Mouse (Mus musculus) megakaryocyte-erythroid progenitor cell, adult 5-6 weeks (primary cell): Measurements from ENCODE around the gene Havcr2. TPM values are rescaled to one million over a fixed set of nuclear protein-coding genes. Genes with fewer than 3 reads are reported as not detected.
"Not testable (repeated sequence)": the region's sequence is repeated elsewhere in the genome, so short reads cannot be mapped to it uniquely, and the experiment has no call there.

Experiments used
- ATAC-seq: replicated peaks from 2 replicates; pipeline ENCODE4 v1.8.0; 2016; ENCODE audit warnings: mild to moderate bottlenecking, inconsistent platforms; ENCODE audit not compliant: severe bottlenecking, poor library complexity, low FRiP score, low TSS enrichment
- total RNA-seq, 2 experiments: library from RNA; stranded (forward) in 1 of 2; stranded (reverse) in 1 of 2; fragments of 200-1000, 215-1000 nt in 1 of 2; fragments of >200 nt in 1 of 2; fragmentation: Nextera tagmentation in 1 of 2; gene quantifications; 2 replicates each; pipeline ENCODE4 v1.2.3; 2014 to 2017

The Havcr2 gene
- total RNA-seq (2014; fragmentation: Nextera tagmentation) (0.54 and 0.63 TPM in 2 replicates), total RNA-seq (2017) (0.52 and 1.4 TPM in 2 replicates)

- peak; percentile 97 for ATAC-seq
Measured at GRCm38 (mm10) chr11:46454453-46455045, at the start of gene Havcr2. Gene Havcr2, plus strand, starts transcription at chr11:46454935.

- ATAC-seq, result no peak
Measured at GRCm38 (mm10) chr11:46404986-46405385, 49.7 kb upstream of the Havcr2 start.

- no peak for ATAC-seq
Measured at GRCm38 (mm10) chr11:46406721-46407120, 48.0 kb upstream of the Havcr2 start.

GRCm38 (mm10) chr11:46410018-46410563 lies 44.6 kb upstream of the Havcr2 start:
- no peak for ATAC-seq

GRCm38 (mm10) chr11:46418438-46418837 lies 36.3 kb upstream of the Havcr2 start:
- no peak for ATAC-seq

GRCm38 (mm10) chr11:46418860-46419259 lies 35.9 kb upstream of the Havcr2 start:
- ATAC-seq, result no peak

GRCm38 (mm10) chr11:46421086-46421888 lies 33.4 kb upstream of the Havcr2 start:
- no peak for ATAC-seq

GRCm38 (mm10) chr11:46428131-46428530 lies 26.6 kb upstream of the Havcr2 start:
- ATAC-seq, result not testable (repeated sequence)

GRCm38 (mm10) chr11:46430123-46430522 lies 24.6 kb upstream of the Havcr2 start:
- no peak for ATAC-seq

- peak; percentile 81 for ATAC-seq
Measured at GRCm38 (mm10) chr11:46431129-46431528, 23.6 kb upstream of the Havcr2 start.

GRCm38 (mm10) chr11:46435363-46435762 lies 19.4 kb upstream of the Havcr2 start:
- peak; percentile 28 for ATAC-seq

GRCm38 (mm10) chr11:46436760-46437458 lies 17.8 kb upstream of the Havcr2 start, which contains the start of gene Med7:
Gene Med7, plus strand, starts transcription at chr11:46436925.
- peak; percentile 91 for ATAC-seq

GRCm38 (mm10) chr11:46437459-46438000 lies 17.2 kb upstream of the Havcr2 start:
- no peak for ATAC-seq

- ATAC-seq, result peak; percentile 15; the same call in 1 of the 2 replicates
Measured at GRCm38 (mm10) chr11:46439005-46439543, 15.7 kb upstream of the Havcr2 start.

GRCm38 (mm10) chr11:46441774-46442173 lies 13.0 kb upstream of the Havcr2 start:
- peak; percentile 60 for ATAC-seq

GRCm38 (mm10) chr11:46443152-46443551 lies 11.6 kb upstream of the Havcr2 start:
- no peak for ATAC-seq

- no peak for ATAC-seq
Measured at GRCm38 (mm10) chr11:46443979-46444378, 10.8 kb upstream of the Havcr2 start.

- no peak for ATAC-seq
Measured at GRCm38 (mm10) chr11:46446150-46446549, 8.6 kb upstream of the Havcr2 start.
